Mouse (Mus musculus) cerebellum, adult 2 months (tissue): ENCODE results near the gene U90926.
"Not testable (repeated sequence)": the region's sequence is repeated elsewhere in the genome, so short reads cannot be mapped to it uniquely, and the experiment has no call there.

Source experiments
- CTCF ChIP-seq: fragments of 200-500 bp; IDR thresholded peaks from 2 replicates; pipeline ENCODE4 v1.5.1; 2011; ENCODE audit warnings: low read depth, mild to moderate bottlenecking, control low read depth, low read length, moderate library complexity, borderline replicate concordance; ENCODE audit not compliant: insufficient read depth
- POLR2A ChIP-seq: fragments of 200-500 bp; IDR thresholded peaks from 2 replicates; pipeline ENCODE4 v1.6.1; 2011; ENCODE audit warnings: low read length, control low read depth, borderline replicate concordance; ENCODE audit not compliant: insufficient read depth

DNA sequence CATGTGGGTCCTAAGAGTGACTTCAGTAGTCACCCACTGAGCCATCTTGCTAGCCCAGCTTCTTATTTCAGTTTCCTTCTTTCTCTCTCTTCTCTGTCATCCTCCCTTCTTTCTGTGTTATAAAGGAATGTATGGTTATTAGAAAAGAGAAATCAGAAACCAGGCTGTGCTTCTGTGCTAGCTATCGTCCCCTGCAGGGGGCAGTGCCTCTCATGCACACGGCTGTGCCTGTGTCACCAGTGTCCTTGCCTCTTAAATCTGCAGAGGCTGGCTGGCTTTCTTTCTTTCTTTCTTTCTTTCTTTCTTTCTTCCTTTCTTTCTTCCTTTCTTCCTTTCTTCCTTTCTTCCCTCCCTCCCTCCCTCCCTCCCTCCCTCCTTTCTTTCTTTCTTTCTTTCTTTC, 19.5 kb downstream of the U90926 start:
- not testable (repeated sequence) for TF ChIP-seq POLR2A
- TF ChIP-seq CTCF, result peak; percentile 53; the same call in 1 of the 2 replicates
